Mouse (Mus musculus): ENCODE results near the gene Dcaf12.

- TF ChIP-seq CTCF (IDR thresholded peaks at IDR 0.05) (no peak), POLR2A (IDR thresholded peaks at IDR 0.05; ENCODE audit: insufficient read depth, low read depth, low read length) (no peak)
These were observed 46.6 kb downstream of the Dcaf12 start for GRCm38 (mm10) chr4:41268133-41268532.

Data from heart, adult 2 months (tissue).